7 mouse cellular contexts compared by ENCODE assay signal in genomic region chr19:44135072-44135959, GRCm38 (mm10). TPM values are rescaled to one million over a fixed set of nuclear protein-coding genes. Genes with fewer than 3 reads are reported as not detected.
DNase-seq lines count a peak whose midpoint lies in the region; ATAC-seq lines count a peak whose summit lies in the region.

Gene Cwf19l1, minus strand, starts transcription at chr19:44135876.

- H3K4me1 ChIP-seq in intestine, embryonic 15.5 days (replicated peaks), result peaks cover 2% of the 10 kb centered on the region; the same call in 1 of the 2 replicates
- H3K4me1 ChIP-seq in midbrain, embryonic 10.5 days, result peaks cover 13% of the 10 kb centered on the region

- H3K9ac ChIP-seq in intestine, embryonic 15.5 days, result peak within 1 kb of the TSS; percentile 64

- peak within 1 kb of the TSS; percentile 76 for H3K4me3 ChIP-seq in intestine, embryonic 15.5 days (replicated peaks)
- H3K4me3 ChIP-seq in midbrain, embryonic 10.5 days, result peak within 1 kb of the TSS; percentile 84

- H3K4me2 ChIP-seq in intestine, embryonic 15.5 days (replicated peaks), result peak within 1 kb of the TSS; percentile 68

- peak; percentile 95 for ATAC-seq in intestine, embryonic 15.5 days

- peak; percentile 89 for DNase-seq in adrenal gland, adult 2 months
- peak; percentile 82 for DNase-seq in embryo, embryonic 11.5 days (ENCODE audit: low read depth, low spot score)
- DNase-seq in gastrocnemius, postnatal 36 days, result peak; percentile 72 to 82
- DNase-seq in left cerebral cortex, postnatal 25 days (ENCODE audit: low spot score in 2 of 2), result peak; percentile 87 to 92
- DNase-seq in midbrain, embryonic 10.5 days (ENCODE audit: low spot score), result peak; percentile 91
- peak; percentile 89 for DNase-seq in right cerebral cortex, postnatal 4 days

- peak within 1 kb of the TSS; percentile 90 for H3K27ac ChIP-seq in intestine, embryonic 15.5 days
- peak within 1 kb of the TSS; percentile 95 for H3K27ac ChIP-seq in midbrain, embryonic 10.5 days (replicated peaks)

- no peaks in the 10 kb centered on the region for H3K9me3 ChIP-seq in intestine, embryonic 15.5 days
- H3K9me3 ChIP-seq in midbrain, embryonic 10.5 days (replicated peaks), result no peaks in the 10 kb centered on the region

- intact Hi-C loops in gastrocnemius, postnatal 36 days (cut with DNase I), result no loop called here
- intact Hi-C loops in left cerebral cortex, postnatal 25 days (cut with DNase I), result no loop called here

- WGBS in intestine, embryonic 15.5 days, result under 1% methylated on average over 45 of the region's 45 CpGs
- WGBS in midbrain, embryonic 10.5 days, result under 1% methylated on average over 45 of the region's 45 CpGs

- peaks cover 15% of the 10 kb centered on the region for H3K36me3 ChIP-seq in intestine, embryonic 15.5 days
- H3K36me3 ChIP-seq in midbrain, embryonic 10.5 days, result peaks cover 45% of the 10 kb centered on the region

- H3K27me3 ChIP-seq in intestine, embryonic 15.5 days (replicated peaks), result no peaks in the 10 kb centered on the region
- no peaks in the 10 kb centered on the region for H3K27me3 ChIP-seq in midbrain, embryonic 10.5 days (ENCODE audit: low read depth, poor library complexity, severe bottlenecking)

RNA-seq across cellular contexts. Expression of gene Cwf19l1, which starts in this region (rescaled TPM):
- total RNA-seq in adrenal gland, adult 2 months (2021), result 10 to 100 TPM; 16.5 to 25.4 TPM
- polyA plus RNA-seq in adrenal gland, adult 2 months (2012; rRNA removed), result 3.3 and 6.2 TPM in 2 replicates
- total RNA-seq in gastrocnemius, postnatal 36 days (2021), result 1 to 10 TPM; 5.6 to 5.9 TPM
- polyA plus RNA-seq in intestine, embryonic 15.5 days (2015; fragmentation: Nextera tagmentation; extraction: Ambion mirVana), result 28.9 and 32.7 TPM in 2 replicates
- 10 to 100 TPM; 17.5 to 18.2 TPM for total RNA-seq in left cerebral cortex, postnatal 25 days (2021)
- polyA plus RNA-seq in midbrain, embryonic 10.5 days (2016; fragmentation: Nextera tagmentation; extraction: Ambion mirVana), result 38.9 and 42.1 TPM in 2 replicates

Comparison
In these comparisons a context has a peak if more than half of its experiments do, and no peak if none do; other contexts are left out.
1. Peak in every context shown above with its lines: DNase-seq, ATAC-seq, H3K4me3 ChIP-seq and H3K27ac ChIP-seq.